Mouse (Mus musculus): ENCODE data around the gene Ccdc185. TPM values are rescaled to one million over a fixed set of nuclear protein-coding genes. Genes with fewer than 3 reads are reported as not detected.

The Ccdc185 gene
- polyA plus RNA-seq, 1 experiment from 2014 or later, result not detected

GRCm38 (mm10) chr1:182783774-182784173, 34.8 kb upstream of the Ccdc185 start:
- no peak overlapping the region for H3K27ac ChIP-seq (ENCODE audit: low read length)
- H3K36me3 ChIP-seq (ENCODE audit: control insufficient read depth, insufficient read depth, low read length), result no peaks in the 10 kb centered on the region
- no peak for ATAC-seq
- 91% methylated on average over 7 of the region's 7 CpGs for WGBS
- H3K9ac ChIP-seq (ENCODE audit: low read depth, low read length), result no peak overlapping the region
- no peaks in the 10 kb centered on the region for H3K4me1 ChIP-seq (ENCODE audit: control insufficient read depth, insufficient read depth, low read length)
- H3K27me3 ChIP-seq (ENCODE audit: control insufficient read depth, insufficient read depth, low read depth, low read length), result no peaks in the 10 kb centered on the region
- H3K4me3 ChIP-seq (ENCODE audit: low read depth, low read length), result no peak overlapping the region
- H3K4me2 ChIP-seq (ENCODE audit: low read length), result no peak overlapping the region
- no peaks in the 10 kb centered on the region for H3K9me3 ChIP-seq (replicated peaks; ENCODE audit: control insufficient read depth, low read length, poor library complexity, severe bottlenecking)

GRCm38 (mm10) chr1:182779024-182779520, 30.1 kb upstream of the Ccdc185 start:
- ATAC-seq, result no peak
- Histone ChIP-seq H3K36me3 (ENCODE audit: control insufficient read depth, insufficient read depth, low read length) (no peaks in the 10 kb centered on the region), H3K9ac (ENCODE audit: low read depth, low read length) (no peak overlapping the region), H3K4me2 (ENCODE audit: low read length) (no peak overlapping the region), H3K27ac (ENCODE audit: low read length) (no peak overlapping the region), H3K4me3 (ENCODE audit: low read depth, low read length) (no peak overlapping the region), H3K27me3 (ENCODE audit: control insufficient read depth, insufficient read depth, low read depth, low read length) (no peaks in the 10 kb centered on the region), H3K9me3 (replicated peaks; ENCODE audit: control insufficient read depth, low read length, poor library complexity, severe bottlenecking) (no peaks in the 10 kb centered on the region), H3K4me1 (ENCODE audit: control insufficient read depth, insufficient read depth, low read length) (no peaks in the 10 kb centered on the region; the same call in 1 of the 2 replicates)
- WGBS, result 99% methylated on average over 6 of the region's 6 CpGs

GRCm38 (mm10) chr1:182778225-182778624, 29.2 kb upstream of the Ccdc185 start:
- no peaks in the 10 kb centered on the region for H3K9me3 ChIP-seq (replicated peaks; ENCODE audit: control insufficient read depth, low read length, poor library complexity, severe bottlenecking)
- no peaks in the 10 kb centered on the region for H3K36me3 ChIP-seq (ENCODE audit: control insufficient read depth, insufficient read depth, low read length)
- H3K4me3 ChIP-seq (ENCODE audit: low read depth, low read length), result no peak overlapping the region
- 80% methylated on average over 13 of the region's 13 CpGs for WGBS
- H3K4me2 ChIP-seq (ENCODE audit: low read length), result no peak overlapping the region
- no peaks in the 10 kb centered on the region for H3K27me3 ChIP-seq (ENCODE audit: control insufficient read depth, insufficient read depth, low read depth, low read length)
- no peaks in the 10 kb centered on the region; the same call in 1 of the 2 replicates for H3K4me1 ChIP-seq (ENCODE audit: control insufficient read depth, insufficient read depth, low read length)
- no peak overlapping the region for H3K9ac ChIP-seq (ENCODE audit: low read depth, low read length)
- ATAC-seq, result no peak
- H3K27ac ChIP-seq (ENCODE audit: low read length), result no peak overlapping the region

GRCm38 (mm10) chr1:182776749-182777410, 27.9 kb upstream of the Ccdc185 start:
- 66% methylated on average over 10 of the region's 10 CpGs for WGBS
- H3K4me3 ChIP-seq (ENCODE audit: low read depth, low read length), result no peak overlapping the region
- no peak overlapping the region for H3K4me2 ChIP-seq (ENCODE audit: low read length)
- no peaks in the 10 kb centered on the region for H3K36me3 ChIP-seq (ENCODE audit: control insufficient read depth, insufficient read depth, low read length)
- H3K9me3 ChIP-seq (replicated peaks; ENCODE audit: control insufficient read depth, low read length, poor library complexity, severe bottlenecking), result no peaks in the 10 kb centered on the region
- no peaks in the 10 kb centered on the region; the same call in 1 of the 2 replicates for H3K4me1 ChIP-seq (ENCODE audit: control insufficient read depth, insufficient read depth, low read length)
- H3K9ac ChIP-seq (ENCODE audit: low read depth, low read length), result no peak overlapping the region
- no peak; the same call in 1 of the 2 replicates for ATAC-seq
- no peaks in the 10 kb centered on the region for H3K27me3 ChIP-seq (ENCODE audit: control insufficient read depth, insufficient read depth, low read depth, low read length)
- no peak overlapping the region for H3K27ac ChIP-seq (ENCODE audit: low read length)

- Histone ChIP-seq H3K27me3 (ENCODE audit: control insufficient read depth, insufficient read depth, low read depth, low read length) (no peaks in the 10 kb centered on the region), H3K4me1 (ENCODE audit: control insufficient read depth, insufficient read depth, low read length) (no peaks in the 10 kb centered on the region; the same call in 1 of the 2 replicates), H3K4me3 (ENCODE audit: low read depth, low read length) (no peak overlapping the region), H3K9me3 (replicated peaks; ENCODE audit: control insufficient read depth, low read length, poor library complexity, severe bottlenecking) (no peaks in the 10 kb centered on the region), H3K36me3 (ENCODE audit: control insufficient read depth, insufficient read depth, low read length) (no peaks in the 10 kb centered on the region), H3K27ac (ENCODE audit: low read length) (no peak overlapping the region), H3K9ac (ENCODE audit: low read depth, low read length) (no peak overlapping the region), H3K4me2 (ENCODE audit: low read length) (no peak overlapping the region)
- no peak for ATAC-seq
- 88% methylated on average over 7 of the region's 7 CpGs for WGBS
Measured at GRCm38 (mm10) chr1:182775576-182775975, 26.6 kb upstream of the Ccdc185 start.

GRCm38 (mm10) chr1:182764541-182765281, 15.7 kb upstream of the Ccdc185 start:
- H3K4me2 ChIP-seq (ENCODE audit: low read length), result peak overlapping the region; percentile 96
- WGBS, result under 1% methylated on average over 27 of the region's 27 CpGs

GRCm38 (mm10) chr1:182763716-182764461, 14.9 kb upstream of the Ccdc185 start, which contains the start of gene Susd4:
Gene Susd4 (plus strand): TSS chr1:182763860.
- peak within 1 kb of the TSS; percentile 91 for H3K27ac ChIP-seq (ENCODE audit: low read length)
- no peaks in the 10 kb centered on the region for H3K27me3 ChIP-seq (ENCODE audit: control insufficient read depth, insufficient read depth, low read depth, low read length)
- peak within 1 kb of the TSS; percentile 93 for H3K9ac ChIP-seq (ENCODE audit: low read depth, low read length)
- peak; percentile 95 for ATAC-seq
- peak within 1 kb of the TSS; percentile 72 for H3K4me3 ChIP-seq (ENCODE audit: low read depth, low read length)
- peaks cover 21% of the 10 kb centered on the region for H3K4me1 ChIP-seq (ENCODE audit: control insufficient read depth, insufficient read depth, low read length)
- H3K36me3 ChIP-seq (ENCODE audit: control insufficient read depth, insufficient read depth, low read length), result no peaks in the 10 kb centered on the region; the same call in 1 of the 2 replicates
- peak within 1 kb of the TSS; percentile 96 for H3K4me2 ChIP-seq (ENCODE audit: low read length)
- H3K9me3 ChIP-seq (replicated peaks; ENCODE audit: control insufficient read depth, low read length, poor library complexity, severe bottlenecking), result no peaks in the 10 kb centered on the region
- under 1% methylated on average over 73 of the region's 95 CpGs for WGBS

More at GRCm38 (mm10) chr1:182764541-182765281, 15.7 kb upstream of the Ccdc185 start:
- no peaks in the 10 kb centered on the region; the same call in 1 of the 2 replicates for H3K36me3 ChIP-seq (ENCODE audit: control insufficient read depth, insufficient read depth, low read length)
- H3K27me3 ChIP-seq (ENCODE audit: control insufficient read depth, insufficient read depth, low read depth, low read length), result no peaks in the 10 kb centered on the region
- no peaks in the 10 kb centered on the region for H3K9me3 ChIP-seq (replicated peaks; ENCODE audit: control insufficient read depth, low read length, poor library complexity, severe bottlenecking)
- peak; percentile 80 for ATAC-seq
- H3K4me3 ChIP-seq (ENCODE audit: low read depth, low read length), result peak overlapping the region; percentile 72
- H3K27ac ChIP-seq (ENCODE audit: low read length), result peak overlapping the region; percentile 91
- peaks cover 21% of the 10 kb centered on the region for H3K4me1 ChIP-seq (ENCODE audit: control insufficient read depth, insufficient read depth, low read length)
- peak overlapping the region; percentile 93 for H3K9ac ChIP-seq (ENCODE audit: low read depth, low read length)

- Histone ChIP-seq H3K9ac (ENCODE audit: low read depth, low read length) (peak overlapping the region; percentile 93), H3K4me2 (ENCODE audit: low read length) (peak overlapping the region; percentile 96), H3K36me3 (ENCODE audit: control insufficient read depth, insufficient read depth, low read length) (no peaks in the 10 kb centered on the region), H3K4me3 (ENCODE audit: low read depth, low read length) (peak overlapping the region; percentile 72), H3K9me3 (replicated peaks; ENCODE audit: control insufficient read depth, low read length, poor library complexity, severe bottlenecking) (no peaks in the 10 kb centered on the region), H3K27me3 (ENCODE audit: control insufficient read depth, insufficient read depth, low read depth, low read length) (no peaks in the 10 kb centered on the region), H3K27ac (ENCODE audit: low read length) (peak overlapping the region; percentile 91), H3K4me1 (ENCODE audit: control insufficient read depth, insufficient read depth, low read length) (peaks cover 21% of the 10 kb centered on the region)
- no peak for ATAC-seq
- 7% methylated on average over 17 of the region's 17 CpGs for WGBS
Measured at GRCm38 (mm10) chr1:182763191-182763715, 14.3 kb upstream of the Ccdc185 start.
